Mouse (Mus musculus): ENCODE results near the gene Cyp3a11. TPM values are rescaled to one million over a fixed set of nuclear protein-coding genes. Genes with fewer than 3 reads are reported as not detected.
"Not testable (repeated sequence)": the region's sequence is repeated elsewhere in the genome, so short reads cannot be mapped to it uniquely, and the experiment has no call there.

Cyp3a11 gene
- not detected for total RNA-seq (2021)

GRCm38 (mm10) chr5:145879688-145880087 is at the start of gene Cyp3a11:
Cyp3a11 (minus strand) TSS chr5:145879964.
- intact Hi-C loops (cut with DNase I), result no loop called here
- DNase-seq (ENCODE audit: low spot score), result no peak

- intact Hi-C loops (cut with DNase I), result no loop called here
Observed at GRCm38 (mm10) chr5:145912912-145913311, 33.1 kb upstream of the Cyp3a11 start.

GRCm38 (mm10) chr5:145911781-145912180 is 32.0 kb upstream of the Cyp3a11 start:
- DNase-seq (ENCODE audit: low spot score), result no peak
- intact Hi-C loops (cut with DNase I), result no loop called here

More at GRCm38 (mm10) chr5:145912912-145913311, 33.1 kb upstream of the Cyp3a11 start:
- DNase-seq (ENCODE audit: low spot score), result no peak

GRCm38 (mm10) chr5:145906937-145907336 is 27.2 kb upstream of the Cyp3a11 start:
- DNase-seq (ENCODE audit: low spot score); intact Hi-C loops (cut with DNase I): not testable (repeated sequence)

- intact Hi-C loops (cut with DNase I), result no loop called here
- DNase-seq (ENCODE audit: low spot score), result no peak
Observed at GRCm38 (mm10) chr5:145904535-145904934, 24.8 kb upstream of the Cyp3a11 start.

- intact Hi-C loops (cut with DNase I), result no loop called here
Observed at GRCm38 (mm10) chr5:145903349-145903748, 23.6 kb upstream of the Cyp3a11 start.

GRCm38 (mm10) chr5:145900436-145900990 is 20.7 kb upstream of the Cyp3a11 start:
- DNase-seq (ENCODE audit: low spot score), result no peak
- intact Hi-C loops (cut with DNase I), result no loop called here

More at GRCm38 (mm10) chr5:145903349-145903748, 23.6 kb upstream of the Cyp3a11 start:
- no peak for DNase-seq (ENCODE audit: low spot score)

- DNase-seq (ENCODE audit: low spot score), result no peak
- intact Hi-C loops (cut with DNase I), result no loop called here
Observed at GRCm38 (mm10) chr5:145897271-145897670, 17.5 kb upstream of the Cyp3a11 start.

GRCm38 (mm10) chr5:145881207-145881606 is 1.4 kb upstream of the Cyp3a11 start:
- intact Hi-C loops (cut with DNase I), result no loop called here
- no peak for DNase-seq (ENCODE audit: low spot score)

GRCm38 (mm10) chr5:145867433-145867832 is 12.3 kb downstream of the Cyp3a11 start:
- intact Hi-C loops (cut with DNase I); DNase-seq (ENCODE audit: low spot score): not testable (repeated sequence)

- intact Hi-C loops (cut with DNase I); DNase-seq (ENCODE audit: low spot score): not testable (repeated sequence)
Observed at GRCm38 (mm10) chr5:145805796-145806195, 74.0 kb downstream of the Cyp3a11 start, which contains the start of gene Cyp3a44. Cyp3a44 (minus strand) TSS chr5:145805874.

Other genes with a start within 250 kb of the Cyp3a11 start
- not detected for gene Cyp3a41a, start 159.8 kb downstream of the Cyp3a11 start, total RNA-seq (2021)
- not detected for gene Cyp3a44, start 74.1 kb downstream of the Cyp3a11 start, total RNA-seq (2021)
- not detected for gene Cyp3a25, start 129.7 kb upstream of the Cyp3a11 start, total RNA-seq (2021)
- gene Cyp3a59, start 199.3 kb upstream of the Cyp3a11 start, total RNA-seq (2021), result not detected

Measured in heart, postnatal 25 days (tissue).